Mouse (Mus musculus): ENCODE data around the gene Crkl.

The Crkl gene

DNA sequence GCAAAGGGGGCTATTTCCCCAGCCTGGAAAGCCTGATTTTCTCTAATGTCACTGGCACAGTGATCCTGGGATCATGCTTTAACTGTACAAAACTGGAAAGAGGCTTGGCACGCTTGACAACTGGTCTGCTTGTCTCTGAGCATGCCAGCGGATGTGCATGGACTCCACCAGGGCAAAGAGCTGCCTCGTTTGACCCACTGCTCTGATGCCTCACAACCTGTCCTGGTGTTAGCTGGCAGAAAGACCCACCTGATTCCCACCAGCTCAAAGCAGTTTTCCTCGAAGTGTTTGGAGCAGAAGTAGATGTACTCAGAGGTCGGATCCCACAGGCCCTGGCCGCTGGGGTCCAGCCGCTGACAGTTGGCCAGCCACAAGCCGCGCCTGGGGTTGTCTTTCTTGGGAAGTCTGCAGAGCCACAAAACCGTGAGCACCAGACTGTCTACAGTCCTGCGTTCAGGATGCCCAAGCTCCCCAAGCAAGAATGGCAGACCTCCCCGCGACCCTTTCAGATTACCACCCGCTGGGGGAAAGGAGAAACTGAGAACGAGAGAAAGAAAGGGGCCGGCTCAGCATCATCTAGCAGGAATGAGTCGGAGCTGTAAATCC lies 78.3 kb downstream of the Crkl start:
- DNase-seq, result no peak

- peak; percentile 98 for DNase-seq
Measured at GRCm38 (mm10) chr16:17530640-17531288, 79.0 kb downstream of the Crkl start, which contains the start of gene Thap7. TSS of gene Thap7 (minus strand) at chr16:17531136.

DNA sequence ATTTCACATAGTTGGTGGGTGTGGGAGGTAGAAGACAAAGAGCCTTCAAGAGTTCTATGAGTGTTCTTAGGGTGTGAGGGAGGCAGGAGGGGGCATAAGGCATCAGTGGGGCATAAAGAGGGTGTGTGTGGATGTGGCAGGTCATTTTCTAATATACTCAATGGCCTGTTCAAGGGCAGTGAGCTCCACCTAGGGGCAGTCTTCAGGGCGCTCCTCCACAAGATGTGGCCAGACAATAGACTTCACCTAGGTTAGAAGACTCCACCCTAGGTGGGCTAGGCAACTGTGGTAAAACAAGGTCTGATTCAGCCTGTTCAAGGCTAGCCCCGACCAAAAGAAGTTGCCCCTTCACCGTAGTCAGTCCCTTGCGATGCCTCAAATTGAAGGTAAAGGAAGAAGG lies 80.5 kb downstream of the Crkl start:
- peak; percentile 38 for DNase-seq

DNA sequence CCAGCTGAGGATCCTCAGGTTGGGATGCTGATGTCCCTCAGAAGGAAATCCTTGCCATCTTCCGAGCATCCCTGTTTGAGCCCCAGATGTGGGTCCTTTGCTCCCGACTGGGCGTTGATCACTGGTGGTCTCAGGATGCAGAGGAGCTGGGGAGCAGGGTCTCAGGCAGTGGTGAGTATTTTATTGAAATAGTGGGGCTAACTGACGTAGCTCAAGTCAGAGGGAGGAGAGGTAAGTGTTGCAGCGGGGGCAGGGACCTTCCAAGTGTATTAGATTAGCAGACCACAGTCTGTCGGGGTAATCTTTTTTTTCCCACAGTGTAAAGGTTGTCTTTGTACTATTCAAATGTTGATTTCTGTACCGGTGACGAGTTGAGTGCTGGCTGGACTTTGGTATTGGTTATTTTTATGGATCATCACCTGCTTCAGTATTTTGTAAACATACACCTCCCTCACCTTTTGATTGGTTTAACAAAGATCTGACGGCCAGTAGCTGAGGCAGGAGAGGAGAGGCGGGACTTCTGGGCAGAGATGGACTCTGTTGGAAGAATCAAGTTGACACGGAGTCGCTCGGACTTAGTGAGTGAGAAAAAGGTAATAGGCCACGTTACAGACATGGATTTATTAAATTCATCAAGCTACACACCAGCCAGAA lies 81.0 kb downstream of the Crkl start:
- no peak for DNase-seq

GRCm38 (mm10) chr16:17536584-17536983 lies 84.8 kb downstream of the Crkl start:
- DNase-seq, result no peak
